Mouse (Mus musculus): ENCODE measurements around the gene Fgf6.

DNA sequence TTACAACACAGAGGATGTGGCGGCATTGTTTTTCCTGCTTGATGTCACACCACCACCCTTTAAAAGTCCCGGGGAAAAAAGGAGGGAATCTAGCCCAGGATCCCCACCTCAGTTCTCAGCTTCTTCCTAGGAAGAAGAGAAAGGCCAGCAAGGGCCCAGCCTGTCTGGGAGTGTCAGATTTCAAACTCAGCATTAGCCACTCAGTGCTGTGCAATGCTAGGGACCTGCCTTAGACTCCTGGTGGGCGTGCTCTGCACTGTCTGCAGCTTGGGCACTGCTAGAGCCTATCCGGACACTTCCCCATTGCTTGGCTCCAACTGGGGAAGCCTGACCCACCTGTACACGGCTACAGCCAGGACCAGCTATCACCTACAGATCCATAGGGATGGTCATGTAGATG, 57.4 kb downstream of the Fgf6 start, which contains the start of gene Fgf23:
- no peak for TF ChIP-seq CTCF (conservative IDR thresholded peaks at IDR 0.05 in 1 of 2, IDR thresholded peaks at IDR 0.05 in 1 of 2; ENCODE audit: low read depth in 2 of 2, low read length in 2 of 2)
- no peak for TF ChIP-seq POLR2AphosphoS2 (IDR thresholded peaks at IDR 0.05; ENCODE audit: low read depth, low read length)
- no peak for TF ChIP-seq ELF1 (IDR thresholded peaks at IDR 0.05; ENCODE audit: low read depth, low read length)
- TF ChIP-seq CHD1 (IDR thresholded peaks at IDR 0.05; ENCODE audit: low read depth, low read length): no peak
- no peak for TF ChIP-seq CHD2 (IDR thresholded peaks at IDR 0.05; ENCODE audit: low read length)
- no peak for TF ChIP-seq MAFK (IDR thresholded peaks at IDR 0.05; ENCODE audit: insufficient replicate concordance, low read length)
- TF ChIP-seq EP300 (IDR thresholded peaks at IDR 0.05; ENCODE audit: low read length): no peak
- no peak for TF ChIP-seq SIN3A (IDR thresholded peaks at IDR 0.05; ENCODE audit: low read length)

Measured in CH12.LX (cell line).